Mouse (Mus musculus) neural tube, embryonic 10.5 days (tissue): Measurements from ENCODE around the gene Pcsk7.

ENCODE experiments used
- DNase-seq: peaks from one replicate; pipeline ENCODE4 v3.0.0-alpha.2; 2017; ENCODE audit warnings: low spot score; ENCODE audit errors: extremely low spot score

Gene Pcsk7

GRCm38 (mm10) chr9:45961855-45962254 lies 55.6 kb downstream of the Pcsk7 start:
- DNase-seq = no peak

- no peak for DNase-seq
Observed at GRCm38 (mm10) chr9:45963577-45963976, 57.3 kb downstream of the Pcsk7 start.

- DNase-seq = no peak
Observed at GRCm38 (mm10) chr9:45976884-45977283, 70.6 kb downstream of the Pcsk7 start.
